Mouse (Mus musculus): ENCODE measurements at regions not wholly inside any gene's neighbourhood (a gene's known extent, or its start where the extent isn't known, plus 50 kb on each side); places are given as distances from the start of the nearest gene placed in this dataset.
"Not testable (repeated sequence)": the region's sequence is repeated elsewhere in the genome, so short reads cannot be mapped to it uniquely, and the experiment has no call there.

- no peak for ATAC-seq (ENCODE audit: low TSS enrichment)
Observed at GRCm38 (mm10) chr15:37101419-37101818, 93.8 kb upstream of the Zfp706 start.

- no peak for ATAC-seq (ENCODE audit: low TSS enrichment)
Observed at GRCm38 (mm10) chr15:37100767-37101288, 93.3 kb upstream of the Zfp706 start.

- peak; percentile 92 for ATAC-seq (ENCODE audit: low TSS enrichment)
Observed at GRCm38 (mm10) chr15:37099927-37100766, 92.6 kb upstream of the Zfp706 start.

- ATAC-seq (ENCODE audit: low TSS enrichment): no peak
Observed at GRCm38 (mm10) chr15:37099176-37099575, 91.6 kb upstream of the Zfp706 start.

- no peak for ATAC-seq (ENCODE audit: low TSS enrichment)
Observed at GRCm38 (mm10) chr15:37097426-37097825, 89.9 kb upstream of the Zfp706 start.

GRCm38 (mm10) chr15:37091171-37091570 is 83.6 kb upstream of the Zfp706 start:
- ATAC-seq (ENCODE audit: low TSS enrichment): not testable (repeated sequence)

- no peak for ATAC-seq (ENCODE audit: low TSS enrichment)
Observed at GRCm38 (mm10) chr15:37083726-37084125, 76.2 kb upstream of the Zfp706 start.

- no peak for ATAC-seq (ENCODE audit: low TSS enrichment)
Observed at GRCm38 (mm10) chr15:37081836-37082235, 74.3 kb upstream of the Zfp706 start.

- no peak for ATAC-seq (ENCODE audit: low TSS enrichment)
Observed at GRCm38 (mm10) chr15:37080931-37081330, 73.4 kb upstream of the Zfp706 start.

GRCm38 (mm10) chr15:37080395-37080794 is 72.8 kb upstream of the Zfp706 start:
- no peak for ATAC-seq (ENCODE audit: low TSS enrichment)

- not testable (repeated sequence) for ATAC-seq (ENCODE audit: low TSS enrichment)
Observed at GRCm38 (mm10) chr15:37074207-37074606, 66.6 kb upstream of the Zfp706 start.

- no peak for ATAC-seq (ENCODE audit: low TSS enrichment)
Observed at GRCm38 (mm10) chr15:37072202-37072862, 64.8 kb upstream of the Zfp706 start.

GRCm38 (mm10) chr15:37070188-37070587 is 62.6 kb upstream of the Zfp706 start:
- no peak for ATAC-seq (ENCODE audit: low TSS enrichment)

- no peak for ATAC-seq (ENCODE audit: low TSS enrichment)
Observed at GRCm38 (mm10) chr15:37067326-37067725, 59.8 kb upstream of the Zfp706 start.

- no peak for ATAC-seq (ENCODE audit: low TSS enrichment)
Observed at GRCm38 (mm10) chr15:37065926-37066550, 58.5 kb upstream of the Zfp706 start.

GRCm38 (mm10) chr15:37065408-37065807 is 57.8 kb upstream of the Zfp706 start:
- peak; percentile 53 for ATAC-seq (ENCODE audit: low TSS enrichment)

GRCm38 (mm10) chr15:37063781-37064383 is 56.3 kb upstream of the Zfp706 start:
- ATAC-seq (ENCODE audit: low TSS enrichment): no peak

- peak; percentile 87 for ATAC-seq (ENCODE audit: low TSS enrichment)
Observed at GRCm38 (mm10) chr15:37062585-37062984, 55.0 kb upstream of the Zfp706 start.

- no peak for ATAC-seq (ENCODE audit: low TSS enrichment)
Observed at GRCm38 (mm10) chr15:37061501-37061900, 53.9 kb upstream of the Zfp706 start.

- no peak for ATAC-seq (ENCODE audit: low TSS enrichment)
Observed at GRCm38 (mm10) chr15:37060831-37061230, 53.3 kb upstream of the Zfp706 start.

Data from frontal cortex, adult (tissue).